Mouse (Mus musculus) midbrain, embryonic 16.5 days (tissue): ENCODE measurements around the gene Magoh. TPM values are rescaled to one million over a fixed set of nuclear protein-coding genes. Genes with fewer than 3 reads are reported as not detected.

Experiments used
- ATAC-seq: fragments of 200-750 bp; cut with Nextera tagmentation; 2 replicates; pipeline ENCODE4 v1.8.0; 2017; ENCODE audit warnings: moderate TSS enrichment
- H3K27ac ChIP-seq: fragments of 300-500 bp; sonication (generic); 2 replicates; pipeline ENCODE4 v1.5.1; 2014; ENCODE audit warnings: mild to moderate bottlenecking, low read length, mixed read lengths
- H3K27me3 ChIP-seq: fragments of 300-500 bp; sonication (generic); 2 replicates; pipeline ENCODE4 v1.6.1; 2014; ENCODE audit warnings: low read depth, low read length, mixed read lengths; ENCODE audit not compliant: control insufficient read depth, insufficient read depth
- H3K36me3 ChIP-seq: fragments of 300-500 bp; sonication (generic); 2 replicates; pipeline ENCODE4 v1.6.1; 2014; ENCODE audit warnings: mild to moderate bottlenecking, low read length, moderate library complexity, mixed read lengths; ENCODE audit not compliant: control insufficient read depth, insufficient read depth
- H3K4me1 ChIP-seq: fragments of 300-500 bp; sonication (generic); 2 replicates; pipeline ENCODE4 v1.6.1; 2014; ENCODE audit warnings: mild to moderate bottlenecking, low read length, mixed read lengths; ENCODE audit not compliant: control insufficient read depth, insufficient read depth
- H3K4me2 ChIP-seq: fragments of 300-500 bp; sonication (generic); 2 replicates; pipeline ENCODE4 v1.6.1; 2014; ENCODE audit warnings: mild to moderate bottlenecking, low read length, mixed read lengths
- H3K4me3 ChIP-seq: fragments of 300-500 bp; sonication (generic); 2 replicates; pipeline ENCODE4 v1.5.1; 2014; ENCODE audit warnings: low read depth, mild to moderate bottlenecking, low read length, moderate library complexity, mixed read lengths
- H3K9ac ChIP-seq: fragments of 300-500 bp; sonication (generic); 2 replicates; pipeline ENCODE4 v1.6.1; 2014; ENCODE audit warnings: low read depth, low read length, mixed read lengths
- H3K9me3 ChIP-seq: fragments of 300-500 bp; sonication (generic); replicated peaks from 2 replicates; pipeline ENCODE4 v1.6.1; 2014; ENCODE audit warnings: mild to moderate bottlenecking, low read length, mixed read lengths; ENCODE audit not compliant: control insufficient read depth, poor library complexity, severe bottlenecking
- WGBS: fragments of 180-500 bp; shearing (Covaris S2); extraction: QIAGEN DNeasy Blood & Tissue Kit; methylation state at CpG from one replicate; pipeline ENCODE4 v1.1.7; 2014; 5-methylcytosine and 5-hydroxymethylcytosine counted together
- polyA plus RNA-seq: library from polyadenylated mRNA; unstranded; fragments of >200 nt; fragmentation: Nextera tagmentation; extraction: Ambion mirVana; gene quantifications from 2 replicates; pipeline ENCODE4 v1.2.1, GENCODE M21; 2015

Gene Magoh
- polyA plus RNA-seq: 103 and 108 TPM in 2 replicates

GRCm38 (mm10) chr4:107879254-107880050, at the start of gene Magoh:
Gene Magoh, plus strand, starts transcription at chr4:107879755.
- 3% methylated on average over 48 of the region's 48 CpGs for WGBS
- H3K27ac ChIP-seq: peak within 1 kb of the TSS; percentile 69; the same call in 1 of the 2 replicates
- peaks cover 15% of the 10 kb centered on the region for H3K36me3 ChIP-seq
- peak; percentile 91 for ATAC-seq
- peak within 1 kb of the TSS; percentile 89 for H3K4me2 ChIP-seq
- peaks cover 15% of the 10 kb centered on the region for H3K4me1 ChIP-seq
- H3K4me3 ChIP-seq: peak within 1 kb of the TSS; percentile 71
- no peaks in the 10 kb centered on the region for H3K27me3 ChIP-seq
- no peaks in the 10 kb centered on the region for H3K9me3 ChIP-seq
- peak within 1 kb of the TSS; percentile 81 for H3K9ac ChIP-seq

- Histone ChIP-seq H3K27ac (peak overlapping the region; percentile 79), H3K4me2 (no peak overlapping the region), H3K9me3 (no peaks in the 10 kb centered on the region), H3K36me3 (no peaks in the 10 kb centered on the region), H3K4me1 (peaks cover 89% of the 10 kb centered on the region), H3K4me3 (no peak overlapping the region), H3K27me3 (no peaks in the 10 kb centered on the region), H3K9ac (peak overlapping the region; percentile 51)
- no peak for ATAC-seq
- 38% methylated on average over 10 of the region's 10 CpGs for WGBS
Measured at GRCm38 (mm10) chr4:107830189-107830588, 49.4 kb upstream of the Magoh start.

- H3K27me3 ChIP-seq: no peaks in the 10 kb centered on the region
- WGBS: 8% methylated on average over 7 of the region's 7 CpGs
- H3K36me3 ChIP-seq: no peaks in the 10 kb centered on the region; the same call in 1 of the 2 replicates
- no peak overlapping the region for H3K4me3 ChIP-seq
- peak overlapping the region; percentile 46 for H3K9ac ChIP-seq
- peak; percentile 40 for ATAC-seq
- H3K4me1 ChIP-seq: peaks cover 90% of the 10 kb centered on the region
- H3K4me2 ChIP-seq: peak overlapping the region; percentile 14; the same call in 1 of the 2 replicates
- peak overlapping the region; percentile 79 for H3K27ac ChIP-seq
- no peaks in the 10 kb centered on the region for H3K9me3 ChIP-seq
Measured at GRCm38 (mm10) chr4:107830821-107831221, 48.7 kb upstream of the Magoh start.

GRCm38 (mm10) chr4:107831678-107832077, 47.9 kb upstream of the Magoh start:
- H3K4me2 ChIP-seq: no peak overlapping the region
- peak overlapping the region; percentile 79 for H3K27ac ChIP-seq
- no peak overlapping the region for H3K4me3 ChIP-seq
- 0 out of 2 replicates have a peak overlapping the region, but pooled peaks have one; percentile 46 for H3K9ac ChIP-seq
- no peaks in the 10 kb centered on the region; the same call in 1 of the 2 replicates for H3K36me3 ChIP-seq
- WGBS: 84% methylated on average over 6 of the region's 6 CpGs
- H3K27me3 ChIP-seq: no peaks in the 10 kb centered on the region
- H3K4me1 ChIP-seq: peaks cover 95% of the 10 kb centered on the region
- no peaks in the 10 kb centered on the region for H3K9me3 ChIP-seq
- no peak for ATAC-seq

GRCm38 (mm10) chr4:107833525-107833924, 46.0 kb upstream of the Magoh start:
- Histone ChIP-seq H3K27me3 (no peaks in the 10 kb centered on the region), H3K27ac (peak overlapping the region; percentile 48), H3K4me3 (no peak overlapping the region), H3K4me2 (no peak overlapping the region), H3K36me3 (no peaks in the 10 kb centered on the region; the same call in 1 of the 2 replicates), H3K9ac (peak overlapping the region; percentile 12; the same call in 1 of the 2 replicates), H3K4me1 (peaks cover 97% of the 10 kb centered on the region), H3K9me3 (no peaks in the 10 kb centered on the region)
- 72% methylated on average over 5 of the region's 5 CpGs for WGBS
- ATAC-seq: no peak

GRCm38 (mm10) chr4:107834643-107835314, 44.8 kb upstream of the Magoh start:
- WGBS: 30% methylated on average over 22 of the region's 22 CpGs
- peak; percentile 7; the same call in 1 of the 2 replicates for ATAC-seq

GRCm38 (mm10) chr4:107835508-107835909, 44.0 kb upstream of the Magoh start:
- peaks cover 83% of the 10 kb centered on the region for H3K4me1 ChIP-seq
- H3K27ac ChIP-seq: peak overlapping the region; percentile 87
- peak overlapping the region; percentile 54 for H3K9ac ChIP-seq
- no peaks in the 10 kb centered on the region for H3K27me3 ChIP-seq
- 10% methylated on average over 5 of the region's 5 CpGs for WGBS
- ATAC-seq: peak; percentile 21
- no peaks in the 10 kb centered on the region for H3K9me3 ChIP-seq
- H3K4me2 ChIP-seq: no peak overlapping the region; the same call in 1 of the 2 replicates
- no peak overlapping the region for H3K4me3 ChIP-seq
- no peaks in the 10 kb centered on the region; the same call in 1 of the 2 replicates for H3K36me3 ChIP-seq

More at GRCm38 (mm10) chr4:107834643-107835314, 44.8 kb upstream of the Magoh start:
- Histone ChIP-seq H3K27me3 (no peaks in the 10 kb centered on the region), H3K9ac (peak overlapping the region; percentile 54), H3K9me3 (no peaks in the 10 kb centered on the region), H3K27ac (peak overlapping the region; percentile 87), H3K4me3 (no peak overlapping the region), H3K36me3 (no peaks in the 10 kb centered on the region; the same call in 1 of the 2 replicates), H3K4me1 (peaks cover 90% of the 10 kb centered on the region), H3K4me2 (0 out of 2 replicates have a peak overlapping the region, but pooled peaks have one; percentile 10)

GRCm38 (mm10) chr4:107836758-107837157, 42.8 kb upstream of the Magoh start:
- Histone ChIP-seq H3K27ac (peak overlapping the region; percentile 87), H3K27me3 (no peaks in the 10 kb centered on the region), H3K9me3 (no peaks in the 10 kb centered on the region), H3K4me2 (0 out of 2 replicates have a peak overlapping the region, but pooled peaks have one; percentile 11), H3K4me3 (no peak overlapping the region), H3K4me1 (peaks cover 74% of the 10 kb centered on the region), H3K36me3 (no peaks in the 10 kb centered on the region; the same call in 1 of the 2 replicates), H3K9ac (no peak overlapping the region)
- peak; percentile 32 for ATAC-seq
- WGBS: 13% methylated on average over 5 of the region's 5 CpGs
